Mouse (Mus musculus) CH12.LX (cell line): ENCODE results near the gene Gm45623.

Experiments
- CTCF ChIP-seq, 2 experiments: IDR thresholded peaks in 1 of 2; conservative IDR thresholded peaks in 1 of 2; 2 replicates each; pipeline ENCODE4 v1.5.1; 2011 to 2012; ENCODE audit warnings: low read depth in 2 of 2, low read length in 2 of 2, improper control_type of control experiment in 1 of 2, inconsistent platforms in 1 of 2, mild to moderate bottlenecking in 1 of 2, moderate library complexity in 1 of 2
- MXI1 ChIP-seq: IDR thresholded peaks from 2 replicates; pipeline ENCODE4 v1.6.1; 2011; ENCODE audit warnings: mild to moderate bottlenecking, low read depth, low read length, improper control_type of control experiment
- RAD21 ChIP-seq: IDR thresholded peaks from 2 replicates; pipeline ENCODE4 v1.6.1; 2011; ENCODE audit warnings: low read depth, mild to moderate bottlenecking, low read length, improper control_type of control experiment, moderate library complexity
- TBP ChIP-seq: conservative IDR thresholded peaks from 2 replicates; pipeline ENCODE4 v1.6.1; 2011; ENCODE audit warnings: low read depth, low read length, improper control_type of control experiment
- USF1 ChIP-seq: IDR thresholded peaks from 2 replicates; pipeline ENCODE4 v1.6.1; 2014; ENCODE audit warnings: low read depth, mild to moderate bottlenecking, inconsistent platforms, low read length, improper control_type of control experiment

GRCm38 (mm10) chr13:56749377-56749776 lies 4.2 kb downstream of the Gm45623 start:
- TF ChIP-seq CTCF (conservative IDR thresholded peaks at IDR 0.05 in 1 of 2, IDR thresholded peaks at IDR 0.05 in 1 of 2; ENCODE audit: low read depth in 2 of 2, low read length in 2 of 2) = no peak
- TF ChIP-seq TBP = no peak
- no peak for TF ChIP-seq RAD21
- TF ChIP-seq MXI1 = no peak
- no peak for TF ChIP-seq USF1
